Mouse (Mus musculus): ENCODE measurements around the gene 4930524B15Rik. TPM values are rescaled to one million over a fixed set of nuclear protein-coding genes. Genes with fewer than 3 reads are reported as not detected.

The 4930524B15Rik gene
- total and polyA plus RNA-seq, 2 experiments from 2014 or later, result 0.05 TPM; not detected in 1

GRCm38 (mm10) chr11:32008852-32009251, 43.5 kb downstream of the 4930524B15Rik start:
- Histone ChIP-seq H3K4me3 (ENCODE audit: low read depth, low read length) (no peak overlapping the region), H3K27ac (ENCODE audit: low read depth) (no peak overlapping the region), H3K27me3 (ENCODE audit: control insufficient read depth, insufficient read depth, low read length) (no peaks in the 10 kb centered on the region), H3K9me3 (replicated peaks; ENCODE audit: control insufficient read depth, low read length) (peaks cover 11% of the 10 kb centered on the region; the same call in 1 of the 2 replicates), H3K36me3 (replicated peaks; ENCODE audit: control insufficient read depth, insufficient read depth, low read length) (no peaks in the 10 kb centered on the region), H3K4me1 (ENCODE audit: control insufficient read depth, insufficient read depth) (no peaks in the 10 kb centered on the region), H3K9ac (replicated peaks; ENCODE audit: low read depth, low read length) (no peak overlapping the region), H3K4me2 (ENCODE audit: low read depth, low read length) (no peak overlapping the region)
- DNase-seq (ENCODE audit: low spot score), result no peak
- TF ChIP-seq CTCF (IDR thresholded peaks at IDR 0.05; ENCODE audit: low read depth), result no peak
- TF ChIP-seq EP300 (IDR thresholded peaks at IDR 0.05; ENCODE audit: low read depth), result no peak
- no peak for ATAC-seq (ENCODE audit: insufficient read depth, low read depth)
- 70% methylated on average over 3 of the region's 3 CpGs for WGBS

DNA sequence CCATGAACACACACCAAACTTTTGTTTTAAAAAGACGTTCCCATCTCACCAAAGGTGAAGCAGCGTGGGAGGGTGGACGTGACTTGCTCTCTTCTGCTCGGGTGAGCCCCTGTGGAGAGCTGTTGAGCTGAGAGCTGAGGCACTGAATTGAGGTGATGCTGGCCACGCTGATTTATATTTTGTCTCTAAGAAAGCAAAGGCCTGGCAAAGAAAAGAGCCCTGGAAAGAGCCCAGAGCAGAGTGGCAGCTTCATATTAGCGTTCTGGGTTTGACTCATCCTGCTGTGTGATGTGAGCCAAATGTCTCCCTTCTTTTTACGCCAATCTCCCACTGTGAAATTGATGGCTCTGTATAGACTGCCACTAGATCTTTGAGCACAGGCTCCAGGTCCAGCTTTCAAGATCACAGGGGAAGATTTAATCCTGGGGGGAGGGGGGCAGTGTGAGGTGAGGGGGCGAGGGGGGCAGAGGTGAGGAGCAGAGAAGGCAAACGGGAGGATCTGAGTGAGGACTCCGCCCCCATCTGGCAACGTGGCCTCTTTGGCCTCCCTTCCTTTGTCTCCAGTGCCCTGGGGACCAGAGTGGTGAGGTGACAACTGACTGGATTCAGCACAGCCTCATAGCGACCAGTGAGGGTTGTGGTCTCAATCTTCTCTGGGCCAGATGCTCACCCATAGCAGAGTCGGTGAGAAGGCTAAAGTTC, 44.7 kb downstream of the 4930524B15Rik start:
- no peak for ATAC-seq (ENCODE audit: insufficient read depth, low read depth)
- WGBS, result 41% methylated on average over 13 of the region's 13 CpGs

GRCm38 (mm10) chr11:32010663-32010970, 45.2 kb downstream of the 4930524B15Rik start:
- Histone ChIP-seq H3K27me3 (ENCODE audit: control insufficient read depth, insufficient read depth, low read length) (no peaks in the 10 kb centered on the region), H3K36me3 (replicated peaks; ENCODE audit: control insufficient read depth, insufficient read depth, low read length) (no peaks in the 10 kb centered on the region), H3K9ac (replicated peaks; ENCODE audit: low read depth, low read length) (no peak overlapping the region), H3K4me3 (ENCODE audit: low read depth, low read length) (no peak overlapping the region), H3K4me1 (ENCODE audit: control insufficient read depth, insufficient read depth) (no peaks in the 10 kb centered on the region), H3K4me2 (ENCODE audit: low read depth, low read length) (no peak overlapping the region), H3K27ac (ENCODE audit: low read depth) (no peak overlapping the region), H3K9me3 (replicated peaks; ENCODE audit: control insufficient read depth, low read length) (peaks cover 11% of the 10 kb centered on the region; the same call in 1 of the 2 replicates)
- 59% methylated on average over 5 of the region's 5 CpGs for WGBS
- TF ChIP-seq CTCF (IDR thresholded peaks at IDR 0.05; ENCODE audit: low read depth) (no peak), EP300 (IDR thresholded peaks at IDR 0.05; ENCODE audit: low read depth) (no peak)
- DNase-seq (ENCODE audit: low spot score), result no peak
- ATAC-seq (ENCODE audit: insufficient read depth, low read depth), result no peak

More for the DNA sequence above, 44.7 kb downstream of the 4930524B15Rik start:
- H3K4me3 ChIP-seq (ENCODE audit: low read depth, low read length), result no peak overlapping the region
- no peak for TF ChIP-seq EP300 (IDR thresholded peaks at IDR 0.05; ENCODE audit: low read depth)
- TF ChIP-seq CTCF (IDR thresholded peaks at IDR 0.05; ENCODE audit: low read depth), result no peak
- DNase-seq (ENCODE audit: low spot score), result no peak
- H3K27me3 ChIP-seq (ENCODE audit: control insufficient read depth, insufficient read depth, low read length), result no peaks in the 10 kb centered on the region
- H3K4me2 ChIP-seq (ENCODE audit: low read depth, low read length), result no peak overlapping the region
- no peak overlapping the region for H3K9ac ChIP-seq (replicated peaks; ENCODE audit: low read depth, low read length)
- H3K36me3 ChIP-seq (replicated peaks; ENCODE audit: control insufficient read depth, insufficient read depth, low read length), result no peaks in the 10 kb centered on the region
- H3K9me3 ChIP-seq (replicated peaks; ENCODE audit: control insufficient read depth, low read length), result peaks cover 11% of the 10 kb centered on the region; the same call in 1 of the 2 replicates
- H3K27ac ChIP-seq (ENCODE audit: low read depth), result no peak overlapping the region
- no peaks in the 10 kb centered on the region for H3K4me1 ChIP-seq (ENCODE audit: control insufficient read depth, insufficient read depth)

- Histone ChIP-seq H3K4me2 (ENCODE audit: low read depth, low read length) (no peak overlapping the region), H3K9me3 (replicated peaks; ENCODE audit: control insufficient read depth, low read length) (peaks cover 6% of the 10 kb centered on the region; the same call in 1 of the 2 replicates), H3K4me3 (ENCODE audit: low read depth, low read length) (no peak overlapping the region), H3K36me3 (replicated peaks; ENCODE audit: control insufficient read depth, insufficient read depth, low read length) (no peaks in the 10 kb centered on the region), H3K27me3 (ENCODE audit: control insufficient read depth, insufficient read depth, low read length) (no peaks in the 10 kb centered on the region), H3K9ac (replicated peaks; ENCODE audit: low read depth, low read length) (no peak overlapping the region), H3K27ac (ENCODE audit: low read depth) (no peak overlapping the region), H3K4me1 (ENCODE audit: control insufficient read depth, insufficient read depth) (no peaks in the 10 kb centered on the region)
- ATAC-seq (ENCODE audit: insufficient read depth, low read depth), result no peak
- DNase-seq (ENCODE audit: low spot score), result no peak
- 66% methylated on average over 9 of the region's 9 CpGs for WGBS
- TF ChIP-seq EP300 (IDR thresholded peaks at IDR 0.05; ENCODE audit: low read depth) (no peak), CTCF (IDR thresholded peaks at IDR 0.05; ENCODE audit: low read depth) (no peak)
These were observed 46.6 kb downstream of the 4930524B15Rik start for GRCm38 (mm10) chr11:32011867-32012603.

GRCm38 (mm10) chr11:32013014-32013427, 47.6 kb downstream of the 4930524B15Rik start:
- DNase-seq (ENCODE audit: low spot score) (no peak), ATAC-seq (ENCODE audit: insufficient read depth, low read depth) (no peak)
- Histone ChIP-seq H3K4me1 (ENCODE audit: control insufficient read depth, insufficient read depth) (no peaks in the 10 kb centered on the region), H3K9me3 (replicated peaks; ENCODE audit: control insufficient read depth, low read length) (no peaks in the 10 kb centered on the region), H3K36me3 (replicated peaks; ENCODE audit: control insufficient read depth, insufficient read depth, low read length) (no peaks in the 10 kb centered on the region), H3K9ac (replicated peaks; ENCODE audit: low read depth, low read length) (no peak overlapping the region), H3K27me3 (ENCODE audit: control insufficient read depth, insufficient read depth, low read length) (no peaks in the 10 kb centered on the region), H3K4me2 (ENCODE audit: low read depth, low read length) (no peak overlapping the region), H3K27ac (ENCODE audit: low read depth) (no peak overlapping the region; the same call in 1 of the 2 replicates), H3K4me3 (ENCODE audit: low read depth, low read length) (no peak overlapping the region)
- TF ChIP-seq EP300 (IDR thresholded peaks at IDR 0.05; ENCODE audit: low read depth) (no peak), CTCF (IDR thresholded peaks at IDR 0.05; ENCODE audit: low read depth) (no peak)
- 76% methylated on average over 4 of the region's 4 CpGs for WGBS
